Mouse (Mus musculus): Measurements from ENCODE around the gene Idh2. TPM values are rescaled to one million over a fixed set of nuclear protein-coding genes. Genes with fewer than 3 reads are reported as not detected.

Gene Idh2
- total and polyA plus RNA-seq, 2 experiments from 2014 or later = 152 to 161 TPM

GRCm38 (mm10) chr7:80047041-80047440 lies 68.2 kb downstream of the Idh2 start:
- Histone ChIP-seq H3K9me3 (ENCODE audit: low read length) (no peaks in the 10 kb centered on the region), H3K27ac (no peak overlapping the region), H3K4me1 (ENCODE audit: insufficient read depth, low read length) (peaks cover 6% of the 10 kb centered on the region), H3K9ac (replicated peaks; ENCODE audit: low read length) (no peak overlapping the region), H3K36me3 (ENCODE audit: insufficient read depth, low read length) (no peaks in the 10 kb centered on the region), H3K4me2 (ENCODE audit: low read depth, low read length) (no peak overlapping the region), H3K4me3 (ENCODE audit: low read length) (no peak overlapping the region), H3K27me3 (ENCODE audit: insufficient read depth, low read length) (no peaks in the 10 kb centered on the region)
- 86% methylated on average over 4 of the region's 4 CpGs for WGBS
- ATAC-seq (no peak), DNase-seq (ENCODE audit: low spot score) (no peak)
- TF ChIP-seq CTCF (IDR thresholded peaks at IDR 0.05; ENCODE audit: low read depth) = no peak

Other genes starting within 250 kb of the Idh2 start
- gene Ap3s2, start 194.7 kb downstream of the Idh2 start, total RNA-seq (2014; rRNA removed) = 33.5 and 35.7 TPM in 2 replicates
- gene Ap3s2, start 194.7 kb downstream of the Idh2 start, polyA plus RNA-seq (2015; fragmentation: Nextera tagmentation; extraction: Ambion mirVana) = 27.5 and 32.0 TPM in 2 replicates
- gene Arpin, start 180.0 kb downstream of the Idh2 start, total RNA-seq (2014; rRNA removed) = 29.6 and 34.3 TPM in 2 replicates
- 16.1 and 16.6 TPM in 2 replicates for gene Arpin, start 180.0 kb downstream of the Idh2 start, polyA plus RNA-seq (2015; fragmentation: Nextera tagmentation; extraction: Ambion mirVana)
- 25.8 and 29.7 TPM in 2 replicates for gene Zfp710, start 90.6 kb downstream of the Idh2 start, total RNA-seq (2014; rRNA removed)
- 8.4 and 10.3 TPM in 2 replicates for gene Zfp710, start 90.6 kb downstream of the Idh2 start, polyA plus RNA-seq (2015; fragmentation: Nextera tagmentation; extraction: Ambion mirVana)
- 47.5 and 49.5 TPM in 2 replicates for gene Sema4b, start 71.4 kb upstream of the Idh2 start, total RNA-seq (2014; rRNA removed)
- 26.6 and 28.1 TPM in 2 replicates for gene Sema4b, start 71.4 kb upstream of the Idh2 start, polyA plus RNA-seq (2015; fragmentation: Nextera tagmentation; extraction: Ambion mirVana)
- 33.5 and 34.1 TPM in 2 replicates for gene Cib1, start 117.4 kb upstream of the Idh2 start, total RNA-seq (2014; rRNA removed)
- gene Cib1, start 117.4 kb upstream of the Idh2 start, polyA plus RNA-seq (2015; fragmentation: Nextera tagmentation; extraction: Ambion mirVana) = 49.9 and 55.6 TPM in 2 replicates
- gene Gdpgp1, start 117.5 kb upstream of the Idh2 start, total RNA-seq (2014; rRNA removed) = 5.5 and 6.8 TPM in 2 replicates
- gene Gdpgp1, start 117.5 kb upstream of the Idh2 start, polyA plus RNA-seq (2015; fragmentation: Nextera tagmentation; extraction: Ambion mirVana) = 2.3 and 2.8 TPM in 2 replicates
- gene Ttll13, start 131.0 kb upstream of the Idh2 start, total RNA-seq (2014; rRNA removed) = 0.61 and 0.73 TPM in 2 replicates
- gene Ttll13, start 131.0 kb upstream of the Idh2 start, polyA plus RNA-seq (2015; fragmentation: Nextera tagmentation; extraction: Ambion mirVana) = 1.8 and 2.7 TPM in 2 replicates
- 47.6 and 48.6 TPM in 2 replicates for gene Ngrn, start 145.8 kb upstream of the Idh2 start, total RNA-seq (2014; rRNA removed)
- gene Ngrn, start 145.8 kb upstream of the Idh2 start, polyA plus RNA-seq (2015; fragmentation: Nextera tagmentation; extraction: Ambion mirVana) = 69.8 and 71.9 TPM in 2 replicates
- gene Vps33b, start 154.3 kb upstream of the Idh2 start, total RNA-seq (2014; rRNA removed) = 23.8 and 24.3 TPM in 2 replicates
- gene Vps33b, start 154.3 kb upstream of the Idh2 start, polyA plus RNA-seq (2015; fragmentation: Nextera tagmentation; extraction: Ambion mirVana) = 11.6 and 15.4 TPM in 2 replicates
- gene Prc1, start 179.1 kb upstream of the Idh2 start, total RNA-seq (2014; rRNA removed) = 24.6 and 30.7 TPM in 2 replicates
- 32.9 and 38.8 TPM in 2 replicates for gene Prc1, start 179.1 kb upstream of the Idh2 start, polyA plus RNA-seq (2015; fragmentation: Nextera tagmentation; extraction: Ambion mirVana)
- gene Rccd1, start 209.1 kb upstream of the Idh2 start, total RNA-seq (2014; rRNA removed) = 24.7 and 40.5 TPM in 2 replicates
- 8.6 and 10.7 TPM in 2 replicates for gene Rccd1, start 209.1 kb upstream of the Idh2 start, polyA plus RNA-seq (2015; fragmentation: Nextera tagmentation; extraction: Ambion mirVana)
- 49.0 and 57.8 TPM in 2 replicates for gene Unc45a, start 225.6 kb upstream of the Idh2 start, total RNA-seq (2014; rRNA removed)
- 46.6 and 47.8 TPM in 2 replicates for gene Unc45a, start 225.6 kb upstream of the Idh2 start, polyA plus RNA-seq (2015; fragmentation: Nextera tagmentation; extraction: Ambion mirVana)
- 30.1 and 32.2 TPM in 2 replicates for gene Hddc3, start 227.7 kb upstream of the Idh2 start, total RNA-seq (2014; rRNA removed)
- gene Hddc3, start 227.7 kb upstream of the Idh2 start, polyA plus RNA-seq (2015; fragmentation: Nextera tagmentation; extraction: Ambion mirVana) = 13.9 and 15.5 TPM in 2 replicates